Mouse (Mus musculus): Measurements from ENCODE around the gene D430041D05Rik. TPM values are rescaled to one million over a fixed set of nuclear protein-coding genes. Genes with fewer than 3 reads are reported as not detected.
A peak's percentile ranks its signal among the peaks of the same experiment; 100 is the strongest.
"Not testable (repeated sequence)": the region's sequence is repeated elsewhere in the genome, so short reads cannot be mapped to it uniquely, and the experiment has no call there.

D430041D05Rik gene
- total RNA-seq, 1 experiment from 2014 or later, result not detected

DNA sequence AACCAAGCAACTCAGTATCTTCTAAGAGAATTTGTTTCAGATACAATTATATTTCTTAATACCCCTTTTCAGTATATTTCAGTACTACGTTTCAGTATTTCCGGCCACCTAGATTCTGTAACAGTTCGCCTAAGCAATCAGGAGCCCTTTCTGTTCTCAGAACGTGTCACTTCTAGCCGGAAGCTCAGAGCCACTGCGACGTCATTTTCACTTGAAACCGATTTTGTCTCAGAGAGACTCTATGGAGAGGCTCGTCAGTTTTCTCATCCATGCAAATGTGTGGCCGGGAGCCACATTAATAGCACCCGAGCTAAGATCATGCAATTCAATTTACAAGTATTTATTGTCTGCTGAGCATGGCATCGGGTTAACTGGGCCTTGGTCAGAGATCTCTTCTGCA, 266.8 kb downstream of the D430041D05Rik start:
- no peak for ATAC-seq (replicated peaks; ENCODE audit: insufficient number of reproducible peaks, low FRiP score, low TSS enrichment, poor library complexity, severe bottlenecking)

DNA sequence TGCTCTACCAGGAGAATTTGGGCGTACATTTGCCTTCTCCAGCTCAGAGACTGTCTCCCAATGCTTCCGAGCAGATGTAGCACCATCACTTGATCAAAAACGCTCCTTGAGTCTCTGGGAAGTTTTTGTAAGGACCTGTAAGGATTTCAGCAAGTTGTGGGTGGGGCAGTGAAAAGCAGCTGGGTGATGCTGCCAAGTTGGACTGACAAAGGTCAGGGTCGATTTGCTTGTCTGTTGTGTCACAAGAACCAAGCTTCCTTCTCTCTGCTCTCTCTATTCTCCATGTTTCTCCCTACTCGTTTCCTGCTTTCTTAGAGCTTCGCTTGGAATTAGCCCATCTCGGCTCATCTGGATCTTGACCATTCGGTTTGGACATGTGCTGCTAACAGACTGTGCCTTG, 268.7 kb downstream of the D430041D05Rik start:
- ATAC-seq (replicated peaks; ENCODE audit: insufficient number of reproducible peaks, low FRiP score, low TSS enrichment, poor library complexity, severe bottlenecking), result no peak

DNA sequence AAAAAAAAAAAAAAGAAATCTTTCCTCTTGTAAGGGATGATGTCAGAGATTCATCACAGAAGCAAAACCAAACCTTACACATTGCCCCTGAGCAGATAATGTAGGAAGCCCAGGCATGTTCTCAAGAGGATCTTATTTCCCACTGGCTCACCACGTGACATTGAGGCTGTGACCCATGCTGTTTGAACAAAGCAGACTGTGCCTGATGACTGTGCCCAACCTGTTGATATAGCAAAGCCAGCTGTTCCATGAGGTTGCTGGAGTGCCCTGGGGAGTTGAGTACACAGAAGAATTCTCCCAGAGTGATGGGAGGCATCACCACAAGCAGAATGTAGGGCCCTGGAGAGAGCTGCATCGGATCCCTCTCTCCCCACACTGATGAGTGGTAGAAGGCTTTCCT, 274.9 kb downstream of the D430041D05Rik start:
- no peak for ATAC-seq (replicated peaks; ENCODE audit: insufficient number of reproducible peaks, low FRiP score, low TSS enrichment, poor library complexity, severe bottlenecking)

DNA sequence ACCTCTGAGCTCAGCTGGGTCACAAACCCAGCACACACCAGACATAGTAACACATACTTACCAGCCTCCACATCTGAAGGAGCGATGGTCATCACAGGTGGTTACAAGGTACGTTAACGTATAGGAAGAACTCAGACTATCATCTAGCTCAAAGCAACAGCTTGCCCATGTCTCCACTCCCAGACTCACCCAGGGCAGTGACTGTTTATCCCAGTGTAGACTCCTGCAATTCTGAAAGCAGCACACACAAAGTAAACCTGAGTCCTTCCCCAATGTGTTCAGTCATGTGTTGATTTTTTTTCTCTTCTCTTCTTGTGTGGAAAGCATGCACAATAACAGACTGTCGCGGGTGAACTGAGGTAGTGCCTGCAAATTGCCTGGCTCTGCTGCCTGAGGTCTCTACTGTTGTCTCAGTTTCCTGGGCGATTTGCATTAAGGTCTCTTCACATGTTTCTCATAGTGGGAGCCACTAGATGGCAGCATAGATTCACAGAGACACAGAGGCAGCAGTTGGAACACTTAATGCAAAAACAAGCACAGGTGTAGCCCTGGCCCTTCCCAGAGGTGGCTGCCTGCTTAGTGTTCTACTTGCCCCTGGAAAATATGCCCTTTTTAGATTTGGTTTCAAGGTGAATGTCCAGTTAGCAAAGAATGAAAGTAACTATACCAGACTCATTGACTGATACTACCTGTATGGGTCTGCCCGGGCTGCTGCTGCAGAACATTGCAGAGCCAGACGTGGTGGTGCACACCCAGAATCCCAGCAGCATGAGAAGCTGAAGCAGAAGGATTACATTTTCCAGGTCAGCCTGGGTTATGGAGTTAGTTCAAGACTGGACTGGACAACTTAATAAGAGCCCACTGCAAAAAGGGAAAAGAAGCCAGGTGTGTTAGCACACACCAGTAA, 276.4 kb downstream of the D430041D05Rik start:
- ATAC-seq (replicated peaks; ENCODE audit: insufficient number of reproducible peaks, low FRiP score, low TSS enrichment, poor library complexity, severe bottlenecking), result 0 out of 2 replicates have a peak, but pooled peaks have one; percentile 45

DNA sequence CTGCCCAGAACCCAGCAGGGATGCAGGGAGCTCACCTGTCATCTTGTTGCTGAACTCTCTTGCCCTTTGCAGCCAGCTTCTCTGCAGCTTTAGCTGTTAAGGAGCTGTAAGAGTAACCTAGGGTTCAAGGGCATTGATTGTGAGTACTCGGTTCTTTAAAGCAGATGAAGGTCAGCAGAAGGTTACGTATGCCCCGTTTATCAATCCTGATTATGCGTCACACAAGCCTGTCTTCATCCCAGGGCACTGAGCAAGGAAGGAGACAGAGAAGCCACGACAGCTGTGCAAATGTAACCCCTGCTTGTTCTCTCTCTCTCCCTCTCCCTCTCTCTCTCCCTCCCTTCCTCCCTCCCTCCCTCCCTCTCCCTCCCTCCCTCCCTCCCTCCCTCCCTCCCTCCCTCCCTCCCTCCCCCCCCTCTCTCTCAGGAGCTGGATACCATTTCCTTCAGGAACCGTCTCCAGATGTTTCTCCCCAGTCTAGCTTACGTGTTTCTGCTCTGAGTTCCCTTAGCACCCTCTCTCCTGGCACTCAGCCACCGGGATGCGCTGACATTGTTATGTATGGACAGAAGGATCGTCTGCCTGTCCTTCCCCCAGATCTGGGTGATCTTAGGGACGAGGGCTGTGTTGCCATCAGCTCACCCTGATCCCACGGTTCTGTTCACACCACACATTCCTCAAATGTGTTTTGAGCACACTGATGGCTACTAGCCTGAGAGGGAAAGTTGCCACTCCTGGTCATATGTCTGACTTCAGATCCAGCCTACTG, 277.6 kb downstream of the D430041D05Rik start:
- ATAC-seq (replicated peaks; ENCODE audit: insufficient number of reproducible peaks, low FRiP score, low TSS enrichment, poor library complexity, severe bottlenecking), result no peak

DNA sequence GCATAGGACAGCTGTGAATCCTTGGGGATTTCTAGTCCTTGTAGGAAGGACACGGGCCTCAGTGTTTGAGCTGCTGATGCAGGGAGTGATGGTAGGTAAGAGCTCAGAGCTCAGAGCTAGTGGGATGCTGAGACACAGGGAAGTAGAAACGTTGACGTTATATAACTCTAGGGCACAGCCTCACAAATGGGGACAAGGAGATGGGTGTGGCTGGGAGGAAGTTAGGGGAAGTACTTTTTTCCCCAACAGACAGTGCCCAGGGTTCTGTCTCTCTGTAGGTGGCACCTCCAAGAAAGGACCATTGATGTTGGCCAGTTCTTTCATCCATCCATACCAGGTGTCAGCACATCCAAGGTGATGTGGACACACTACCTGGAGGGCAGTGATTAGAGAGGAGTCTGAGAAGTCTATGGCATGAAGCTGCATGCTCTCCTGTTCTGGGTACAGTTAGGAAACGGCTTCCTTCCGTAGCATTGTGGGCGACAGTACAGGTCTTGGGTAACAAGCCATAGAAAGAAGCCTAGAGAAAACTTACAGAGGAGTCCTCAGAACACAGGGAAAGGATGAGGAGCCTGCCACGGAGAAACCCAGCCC, 278.4 kb downstream of the D430041D05Rik start:
- ATAC-seq (replicated peaks; ENCODE audit: insufficient number of reproducible peaks, low FRiP score, low TSS enrichment, poor library complexity, severe bottlenecking), result no peak

DNA sequence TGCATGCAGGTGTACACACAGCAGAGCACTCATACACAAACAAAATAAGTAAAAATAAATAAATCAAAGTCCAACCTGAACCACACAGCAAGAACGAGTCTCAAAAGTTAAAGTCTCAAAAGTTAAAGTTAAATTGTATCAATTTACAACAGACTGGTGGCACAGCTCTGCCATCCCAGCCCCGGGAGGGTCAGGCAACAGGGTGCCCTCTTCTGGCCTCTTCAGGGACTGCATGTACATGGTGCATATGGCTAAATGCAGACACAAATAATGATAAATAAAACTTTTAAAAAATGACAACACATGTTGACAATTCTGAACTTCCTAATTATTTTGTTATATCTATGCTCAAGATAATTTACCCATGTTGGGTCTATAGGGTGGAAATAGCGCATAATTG, 279.8 kb downstream of the D430041D05Rik start:
- ATAC-seq (replicated peaks; ENCODE audit: insufficient number of reproducible peaks, low FRiP score, low TSS enrichment, poor library complexity, severe bottlenecking), result no peak

DNA sequence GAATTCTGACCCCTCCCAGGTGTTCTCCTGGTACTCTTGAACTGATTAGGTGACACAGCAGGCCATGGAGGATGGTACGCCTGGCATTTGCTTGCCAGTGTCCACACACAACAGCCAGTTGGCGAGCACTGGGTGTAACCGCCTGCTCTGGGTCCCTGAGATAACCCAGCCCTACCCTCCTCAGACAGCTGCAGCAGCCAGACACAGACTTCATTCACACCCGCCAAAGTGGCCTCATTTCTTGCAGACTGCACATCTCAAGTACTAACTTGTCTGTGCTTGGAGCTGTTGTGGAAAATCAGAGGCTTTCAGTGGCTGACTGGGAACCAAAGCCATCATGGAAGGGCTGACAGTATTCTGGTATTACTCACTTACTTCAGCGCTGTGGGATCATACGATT, 280.6 kb downstream of the D430041D05Rik start:
- ATAC-seq (replicated peaks; ENCODE audit: insufficient number of reproducible peaks, low FRiP score, low TSS enrichment, poor library complexity, severe bottlenecking), result no peak

DNA sequence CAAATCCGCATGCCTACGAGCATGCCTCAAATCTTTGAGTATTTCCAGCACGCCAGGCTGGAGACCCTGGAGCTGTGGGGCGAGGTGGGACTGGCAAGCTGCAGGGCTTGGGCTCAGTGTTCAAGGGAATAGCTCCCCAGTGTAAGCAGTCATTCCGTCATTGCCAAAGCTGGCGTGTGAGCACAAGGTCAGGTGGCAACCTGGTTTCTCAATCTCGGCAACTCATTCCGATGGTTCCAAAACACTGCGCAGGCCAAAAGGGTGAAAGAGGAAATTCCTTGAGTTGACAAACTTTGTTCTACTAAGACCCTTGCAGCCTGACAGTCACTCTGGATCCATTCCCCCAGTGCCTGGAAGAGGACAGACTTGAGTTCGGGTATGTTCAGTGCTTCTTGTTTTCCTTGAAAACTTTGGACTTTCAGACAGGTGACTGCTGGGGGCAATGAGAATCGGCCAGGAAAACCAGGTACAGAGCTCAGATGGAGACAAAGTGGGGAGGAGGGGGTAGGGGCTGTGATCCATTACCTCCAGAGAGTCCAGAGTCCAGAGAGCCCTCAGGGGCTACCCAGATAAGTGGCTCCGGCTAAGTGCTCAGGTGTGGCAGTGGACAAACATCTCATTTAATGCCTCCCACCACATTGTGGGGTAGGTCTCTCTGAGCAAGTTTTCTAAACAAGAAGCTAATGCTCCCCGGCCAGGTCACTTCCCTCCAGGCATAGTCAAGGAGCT, 281.8 kb downstream of the D430041D05Rik start:
- ATAC-seq (replicated peaks; ENCODE audit: insufficient number of reproducible peaks, low FRiP score, low TSS enrichment, poor library complexity, severe bottlenecking), result no peak

DNA sequence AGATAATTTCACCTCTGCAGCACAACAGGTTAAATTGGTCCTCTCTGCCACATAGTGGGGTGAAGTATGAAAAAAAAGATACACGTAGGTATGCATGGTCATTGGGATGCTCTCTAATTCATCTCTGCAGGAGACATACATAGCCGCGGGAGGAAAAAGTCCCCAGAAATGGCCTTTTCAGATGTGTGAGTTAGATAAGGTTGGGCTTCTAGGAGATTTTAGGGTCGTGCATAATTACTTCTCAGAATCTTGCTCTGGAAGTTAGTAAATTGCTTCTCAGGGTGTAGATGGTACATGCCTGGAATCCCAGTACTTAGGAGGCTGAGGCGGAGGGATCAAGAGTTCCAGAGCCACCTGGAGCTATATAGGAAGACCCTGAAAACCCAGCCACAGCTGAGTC, 286.7 kb downstream of the D430041D05Rik start:
- no peak for ATAC-seq (replicated peaks; ENCODE audit: insufficient number of reproducible peaks, low FRiP score, low TSS enrichment, poor library complexity, severe bottlenecking)

DNA sequence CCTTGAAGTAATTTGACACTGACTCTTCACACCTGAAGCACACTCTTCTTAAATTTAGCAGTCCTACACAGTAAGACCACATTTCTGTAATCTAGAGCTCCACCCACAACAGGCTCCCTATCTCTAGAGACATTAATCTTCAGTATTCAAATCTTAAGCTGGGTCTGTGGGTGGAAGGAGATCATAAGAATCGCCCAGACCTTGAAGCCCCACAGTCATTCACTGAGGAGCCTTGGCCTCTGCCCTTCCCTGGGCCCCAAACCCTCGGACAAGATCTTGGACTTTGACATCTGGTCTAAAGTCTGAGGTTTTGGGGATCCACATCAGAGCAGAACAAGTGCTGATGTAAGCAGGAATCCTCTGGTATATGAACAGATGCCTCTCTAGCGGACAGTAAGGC, 287.3 kb downstream of the D430041D05Rik start:
- ATAC-seq (replicated peaks; ENCODE audit: insufficient number of reproducible peaks, low FRiP score, low TSS enrichment, poor library complexity, severe bottlenecking), result no peak

DNA sequence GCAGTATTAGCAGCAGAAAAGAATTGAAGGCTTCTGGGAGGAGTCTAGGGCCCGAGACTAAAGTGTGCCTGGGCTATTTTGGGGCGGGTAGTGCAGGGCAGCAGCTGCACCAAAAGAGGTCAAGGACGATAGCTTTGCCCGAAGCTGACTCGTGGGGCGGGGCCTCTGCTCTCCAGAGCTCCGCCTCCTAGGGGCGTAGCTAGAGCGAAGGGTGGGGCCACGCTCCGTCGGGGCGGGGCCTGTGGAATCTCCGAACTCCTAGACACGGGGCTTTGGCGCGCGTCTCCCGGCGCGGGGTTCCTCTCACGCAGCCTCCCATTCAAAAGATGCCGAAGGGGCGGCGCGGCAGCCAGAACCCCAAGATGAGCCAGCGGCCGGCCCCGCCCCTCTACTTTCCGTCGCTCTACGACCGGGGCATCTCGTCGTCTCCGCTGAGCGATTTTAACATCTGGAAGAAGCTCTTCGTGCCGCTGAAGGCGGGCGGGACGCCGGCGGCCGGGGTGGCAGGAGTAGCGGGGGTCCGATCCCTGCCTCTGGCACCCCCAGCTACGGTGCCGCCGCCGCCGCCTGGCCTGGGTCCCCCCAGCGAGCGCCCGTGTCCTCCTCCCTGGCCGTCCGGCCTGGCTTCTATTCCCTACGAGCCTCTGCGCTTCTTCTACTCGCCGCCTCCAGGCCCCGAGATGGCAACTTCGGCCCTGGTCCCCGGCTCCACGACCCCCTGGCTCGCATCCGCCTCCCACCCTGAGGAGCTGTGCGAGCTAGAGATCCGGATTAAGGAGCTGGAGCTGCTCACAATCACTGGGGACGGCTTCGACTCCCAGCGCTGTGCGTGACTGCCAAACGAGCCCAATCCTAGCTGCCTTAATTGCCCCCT, 288.1 kb downstream of the D430041D05Rik start, which contains the start of gene A930018P22Rik:
A930018P22Rik (plus strand) TSS at position 265 of the 874 bp plus-strand sequence.
- peak; percentile 88 for ATAC-seq (replicated peaks; ENCODE audit: insufficient number of reproducible peaks, low FRiP score, low TSS enrichment, poor library complexity, severe bottlenecking)

DNA sequence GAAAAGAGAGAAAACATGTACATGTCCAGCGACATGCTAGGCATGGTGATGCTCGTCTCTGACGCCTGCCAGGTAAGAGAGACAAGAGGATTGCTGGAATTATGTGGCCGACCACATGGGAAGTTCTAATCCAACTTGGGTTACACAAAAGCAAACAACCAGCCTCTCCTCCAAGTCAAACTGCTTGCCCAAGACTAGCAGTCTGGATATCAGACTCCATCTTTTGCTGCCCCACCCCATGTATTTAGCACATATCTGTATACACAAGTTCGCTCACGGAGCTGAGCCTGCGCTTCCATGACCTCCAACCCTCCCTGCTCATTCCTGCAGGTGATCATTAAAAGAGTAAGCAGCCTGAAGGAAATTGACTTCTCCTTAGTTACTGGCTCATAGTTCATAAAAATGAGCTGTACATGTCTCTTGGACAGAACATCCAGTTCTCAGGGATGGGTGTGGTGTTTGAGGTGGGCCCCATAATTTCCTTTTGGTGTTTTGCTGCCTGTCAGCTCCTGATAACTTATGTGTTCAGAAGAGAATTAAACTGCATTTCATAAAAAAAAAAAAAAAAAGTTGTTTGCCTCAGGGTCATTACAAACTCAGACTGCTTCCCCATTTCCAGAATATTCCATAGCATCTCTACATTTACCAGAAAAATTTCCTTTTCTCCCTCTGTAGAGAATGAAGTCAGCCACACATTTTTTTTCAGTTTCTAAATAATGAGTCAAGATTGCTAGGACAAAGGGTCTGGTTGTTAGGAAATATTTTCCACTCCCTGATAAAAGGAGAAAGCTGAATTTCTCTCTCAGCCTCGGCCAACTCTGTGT, 288.9 kb downstream of the D430041D05Rik start:
- no peak for ATAC-seq (replicated peaks; ENCODE audit: insufficient number of reproducible peaks, low FRiP score, low TSS enrichment, poor library complexity, severe bottlenecking)

DNA sequence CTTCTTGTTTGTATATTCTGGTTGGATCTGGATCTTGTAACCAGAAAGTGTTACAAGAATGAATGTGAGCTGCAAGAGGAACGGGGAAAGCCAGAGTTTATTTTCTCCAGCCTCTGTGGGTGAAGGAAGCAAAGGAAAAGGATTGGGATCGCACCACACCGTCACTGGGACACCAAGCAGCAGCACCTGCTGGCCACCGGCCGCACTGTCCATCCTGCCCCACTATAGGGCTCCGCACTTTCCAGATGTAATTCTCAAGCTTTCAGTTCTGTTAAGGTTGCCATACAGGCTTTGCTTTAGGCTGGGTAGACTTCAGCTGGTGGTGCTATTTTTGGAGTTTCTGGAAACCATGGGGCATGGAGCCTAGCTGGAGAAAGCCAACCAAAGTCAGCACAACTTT, 290.5 kb downstream of the D430041D05Rik start:
- no peak for ATAC-seq (replicated peaks; ENCODE audit: insufficient number of reproducible peaks, low FRiP score, low TSS enrichment, poor library complexity, severe bottlenecking)

DNA sequence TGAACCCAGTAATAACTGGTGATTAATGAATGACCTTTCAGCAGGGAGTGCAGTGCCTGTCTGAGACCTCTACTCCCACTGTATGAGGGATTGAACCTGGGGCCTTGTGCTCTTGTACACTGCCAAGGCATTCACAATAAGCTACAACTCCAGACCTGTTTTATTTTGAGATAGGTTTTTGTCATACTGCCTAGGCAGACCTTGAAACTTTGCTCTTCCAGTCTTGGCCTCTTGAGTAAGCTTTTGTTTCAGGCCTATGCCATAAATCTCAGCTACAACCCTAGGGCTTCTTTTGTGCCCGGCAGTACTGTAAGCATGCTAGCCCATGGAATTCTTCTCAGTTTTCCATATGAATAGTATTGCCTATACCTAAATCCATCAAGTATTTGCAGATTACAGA, 291.7 kb downstream of the D430041D05Rik start:
- no peak for ATAC-seq (replicated peaks; ENCODE audit: insufficient number of reproducible peaks, low FRiP score, low TSS enrichment, poor library complexity, severe bottlenecking)

DNA sequence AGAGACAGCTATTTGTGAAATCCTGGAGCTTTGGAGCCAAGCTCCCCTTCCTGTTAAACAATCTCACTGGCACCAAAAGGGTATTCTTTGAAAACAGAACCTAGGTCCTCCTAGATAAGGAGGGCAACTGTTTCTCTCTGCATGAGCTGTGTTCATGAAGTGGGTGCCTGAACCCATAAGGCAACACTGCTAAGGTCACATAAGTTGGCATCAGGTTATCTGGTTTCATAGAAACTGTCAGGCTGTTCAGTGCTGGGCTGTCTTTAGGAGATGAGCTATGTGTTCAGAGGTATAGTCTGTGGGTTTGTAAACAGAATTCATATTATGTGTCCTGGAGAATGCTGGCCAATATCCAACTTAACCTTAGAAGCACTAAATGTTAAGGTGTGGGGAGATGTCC, 293.6 kb downstream of the D430041D05Rik start:
- ATAC-seq (replicated peaks; ENCODE audit: insufficient number of reproducible peaks, low FRiP score, low TSS enrichment, poor library complexity, severe bottlenecking), result not testable (repeated sequence)

DNA sequence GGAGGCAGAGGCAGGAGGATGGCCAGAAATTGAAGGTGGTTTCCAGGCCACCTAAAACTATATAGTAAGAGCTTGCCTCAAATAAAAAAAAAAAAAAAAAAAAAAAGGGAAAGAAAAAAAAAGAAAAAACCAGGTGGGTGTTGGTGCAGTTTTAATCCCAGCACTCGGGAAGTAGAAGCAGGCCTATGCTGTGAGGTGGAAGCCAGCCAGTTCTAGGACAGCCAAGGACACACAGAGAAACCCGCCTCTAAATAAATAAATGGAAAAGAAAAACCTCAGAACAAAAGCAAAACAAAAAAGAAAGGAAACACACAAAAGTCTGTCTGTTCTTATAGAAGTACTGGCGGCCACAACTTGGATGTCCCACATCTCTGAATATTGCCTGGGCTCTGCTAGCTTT, 295.9 kb downstream of the D430041D05Rik start:
- ATAC-seq (replicated peaks; ENCODE audit: insufficient number of reproducible peaks, low FRiP score, low TSS enrichment, poor library complexity, severe bottlenecking), result no peak
